Mouse (Mus musculus) liver, embryonic 11.5 days (tissue): ENCODE results near the gene Snx18. TPM values are rescaled to one million over a fixed set of nuclear protein-coding genes. Genes with fewer than 3 reads are reported as not detected.

Experiments
- ATAC-seq: fragments of 200-750 bp; cut with Nextera tagmentation; replicated peaks from 2 replicates; pipeline ENCODE4 v1.8.0; 2017; ENCODE audit warnings: moderate number of reproducible peaks, mild to moderate bottlenecking, moderate TSS enrichment, moderate library complexity; ENCODE audit not compliant: low FRiP score
- DNase-seq: peaks from one replicate; pipeline ENCODE4 v3.0.0-alpha.2; 2017; ENCODE audit warnings: low spot score
- H3K27ac ChIP-seq: fragments of 300-500 bp; sonication (generic); 2 replicates; pipeline ENCODE4 v1.5.1; 2014; ENCODE audit warnings: mild to moderate bottlenecking, low read depth, low read length, control low read depth
- H3K27me3 ChIP-seq: fragments of 300-500 bp; sonication (generic); replicated peaks from 2 replicates; pipeline ENCODE4 v1.6.1; 2014; ENCODE audit warnings: low read length, mixed read lengths; ENCODE audit not compliant: control insufficient read depth, insufficient read depth
- H3K36me3 ChIP-seq: fragments of 300-500 bp; sonication (generic); 2 replicates; pipeline ENCODE4 v1.6.1; 2014; ENCODE audit warnings: mild to moderate bottlenecking, low read length, moderate library complexity, mixed read lengths; ENCODE audit not compliant: control insufficient read depth, insufficient read depth
- H3K4me1 ChIP-seq: fragments of 300-500 bp; sonication (generic); replicated peaks from 2 replicates; pipeline ENCODE4 v1.6.1; 2014; ENCODE audit warnings: low read length, mixed read lengths; ENCODE audit not compliant: control insufficient read depth, insufficient read depth
- H3K4me2 ChIP-seq: fragments of 300-500 bp; sonication (generic); 2 replicates; pipeline ENCODE4 v1.6.1; 2014; ENCODE audit warnings: mild to moderate bottlenecking, control low read depth, moderate library complexity
- H3K4me3 ChIP-seq: fragments of 300-500 bp; sonication (generic); 2 replicates; pipeline ENCODE4 v1.5.1; 2014; ENCODE audit warnings: low read depth, low read length, control low read depth
- H3K9ac ChIP-seq: fragments of 300-500 bp; sonication (generic); 2 replicates; pipeline ENCODE4 v1.6.1; 2014; ENCODE audit warnings: low read depth, low read length, control low read depth
- H3K9me3 ChIP-seq: fragments of 300-500 bp; sonication (generic); 2 replicates; pipeline ENCODE4 v1.6.1; 2016; ENCODE audit warnings: low read length, inconsistent platforms, mixed read lengths; ENCODE audit not compliant: control insufficient read depth
- WGBS: fragments of 180-500 bp; shearing (Covaris S2); extraction: QIAGEN DNeasy Blood & Tissue Kit; methylation state at CpG from one replicate; pipeline ENCODE4 v1.1.7; 2014; 5-methylcytosine and 5-hydroxymethylcytosine counted together
- polyA plus RNA-seq: library from polyadenylated mRNA; unstranded; fragments of >200 nt; fragmentation: Nextera tagmentation; extraction: Ambion mirVana; gene quantifications from 2 replicates; pipeline ENCODE4 v1.2.1, GENCODE M21; 2014

Snx18 gene
- polyA plus RNA-seq, 1 experiment from 2014 or later, result 14.9 TPM

GRCm38 (mm10) chr13:113595987-113596386 is 22.4 kb downstream of the Snx18 start:
- WGBS, result 79% methylated on average over 8 of the region's 8 CpGs
- Histone ChIP-seq H3K4me3 (no peak overlapping the region), H3K4me2 (no peak overlapping the region), H3K9ac (no peak overlapping the region), H3K9me3 (no peaks in the 10 kb centered on the region), H3K27ac (no peak overlapping the region), H3K36me3 (0 out of 2 replicates have a peak, but pooled peaks cover 3% of the 10 kb centered on the region), H3K4me1 (peaks cover 6% of the 10 kb centered on the region), H3K27me3 (no peaks in the 10 kb centered on the region)
- no peak for ATAC-seq
- no peak for DNase-seq

DNA sequence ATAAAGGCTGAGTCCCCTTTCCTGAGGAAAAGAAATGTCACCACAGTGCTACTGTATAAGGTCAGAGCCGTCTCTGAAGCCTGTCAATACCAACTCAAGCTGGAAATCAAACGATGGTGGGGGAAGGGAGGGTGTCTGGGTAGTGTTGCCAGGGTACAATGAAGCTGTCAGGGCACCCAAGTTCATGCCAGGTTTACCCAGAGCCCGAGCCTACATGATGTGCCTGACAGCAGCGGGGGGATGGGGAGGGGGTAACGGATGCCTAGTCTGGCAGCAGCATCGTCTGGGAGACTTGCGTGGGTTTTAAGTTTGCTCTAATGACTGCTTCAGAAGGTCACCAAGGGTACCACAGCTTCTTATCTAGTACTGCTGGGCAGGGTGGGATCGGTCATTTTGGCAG is 23.1 kb downstream of the Snx18 start:
- Histone ChIP-seq H3K4me1 (peaks cover 6% of the 10 kb centered on the region), H3K27me3 (no peaks in the 10 kb centered on the region), H3K27ac (no peak overlapping the region), H3K9ac (no peak overlapping the region), H3K9me3 (no peaks in the 10 kb centered on the region), H3K4me3 (no peak overlapping the region), H3K4me2 (no peak overlapping the region), H3K36me3 (0 out of 2 replicates have a peak, but pooled peaks cover 3% of the 10 kb centered on the region)
- ATAC-seq (no peak), DNase-seq (no peak)
- WGBS, result 72% methylated on average over 8 of the region's 8 CpGs

DNA sequence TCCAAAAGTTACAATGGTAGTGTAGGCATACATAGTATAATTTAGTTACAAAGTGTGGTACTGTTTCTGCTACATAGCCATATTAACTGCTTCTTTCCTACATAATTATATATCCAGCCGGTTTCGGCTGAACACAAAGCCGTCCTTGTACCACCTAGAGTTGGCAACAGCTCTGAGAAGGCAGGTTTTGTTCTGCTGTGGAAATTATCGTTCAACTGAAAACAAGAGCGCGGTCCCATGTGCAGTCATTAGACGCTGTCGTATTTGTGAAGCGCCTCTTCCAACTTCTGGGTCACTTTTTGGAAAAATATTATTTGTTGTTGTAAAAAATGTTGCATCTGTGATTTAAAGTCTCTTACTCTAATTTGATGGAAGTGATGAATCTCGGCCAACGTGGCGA is 24.0 kb downstream of the Snx18 start:
- Histone ChIP-seq H3K4me2 (no peak overlapping the region), H3K27ac (no peak overlapping the region), H3K36me3 (0 out of 2 replicates have a peak, but pooled peaks cover 3% of the 10 kb centered on the region), H3K4me3 (no peak overlapping the region), H3K9ac (no peak overlapping the region), H3K9me3 (no peaks in the 10 kb centered on the region), H3K27me3 (no peaks in the 10 kb centered on the region), H3K4me1 (peaks cover 6% of the 10 kb centered on the region)
- WGBS, result 93% methylated on average over 12 of the region's 12 CpGs
- ATAC-seq, result no peak
- DNase-seq, result no peak

DNA sequence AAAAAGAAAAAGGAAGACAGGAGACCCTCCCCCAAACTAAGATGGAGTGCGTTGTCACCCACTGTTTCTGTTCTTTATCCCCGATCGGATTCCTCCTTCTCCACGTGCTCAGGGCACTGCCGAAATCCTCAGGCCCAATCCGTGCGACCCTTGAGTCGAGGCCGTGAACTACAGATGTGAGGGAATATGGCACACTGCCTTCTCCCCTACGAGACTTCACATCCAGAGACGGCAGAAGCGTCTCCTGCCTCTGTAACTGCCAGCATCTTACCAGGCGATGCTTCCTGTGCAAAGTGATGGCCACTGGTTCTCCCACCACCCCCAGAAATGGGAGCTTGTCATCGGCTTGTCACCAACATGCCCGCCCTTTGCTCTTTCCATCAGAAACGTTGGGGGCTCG is 24.7 kb downstream of the Snx18 start:
- WGBS, result 91% methylated on average over 17 of the region's 17 CpGs

DNA sequence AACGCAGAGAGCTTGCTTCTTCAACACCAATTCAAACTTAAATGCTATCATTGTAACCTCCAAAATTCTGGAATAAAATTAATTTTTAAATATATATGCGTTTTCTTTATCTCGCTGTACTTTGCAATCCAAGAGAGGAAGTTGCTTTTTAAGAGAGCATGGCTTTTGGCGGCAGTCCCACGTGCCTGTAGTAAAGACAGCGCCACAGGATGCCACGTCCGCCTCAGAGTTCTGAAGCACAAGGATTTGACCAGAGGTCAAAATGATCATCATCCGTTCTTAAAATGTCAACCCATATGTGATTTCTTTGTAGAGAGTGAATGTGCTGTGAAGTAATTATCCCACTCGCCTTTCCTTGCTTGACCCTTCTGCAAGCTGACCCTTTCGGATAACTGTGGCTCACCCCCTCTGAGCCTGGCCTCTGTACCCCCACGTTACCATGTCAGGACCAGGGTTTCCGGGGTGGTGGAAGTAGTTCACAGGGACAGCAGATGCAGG is 25.6 kb downstream of the Snx18 start:
- H3K4me2 ChIP-seq, result no peak overlapping the region
- no peak overlapping the region for H3K27ac ChIP-seq
- 83% methylated on average over 13 of the region's 13 CpGs for WGBS

More for the DNA sequence above, 24.7 kb downstream of the Snx18 start:
- no peak overlapping the region for H3K4me2 ChIP-seq
- H3K36me3 ChIP-seq, result 0 out of 2 replicates have a peak, but pooled peaks cover 3% of the 10 kb centered on the region
- H3K9me3 ChIP-seq, result no peaks in the 10 kb centered on the region
- DNase-seq, result no peak
- no peaks in the 10 kb centered on the region for H3K27me3 ChIP-seq
- H3K4me1 ChIP-seq, result peaks cover 6% of the 10 kb centered on the region
- ATAC-seq, result no peak
- no peak overlapping the region for H3K4me3 ChIP-seq
- no peak overlapping the region for H3K9ac ChIP-seq
- no peak overlapping the region for H3K27ac ChIP-seq

DNA sequence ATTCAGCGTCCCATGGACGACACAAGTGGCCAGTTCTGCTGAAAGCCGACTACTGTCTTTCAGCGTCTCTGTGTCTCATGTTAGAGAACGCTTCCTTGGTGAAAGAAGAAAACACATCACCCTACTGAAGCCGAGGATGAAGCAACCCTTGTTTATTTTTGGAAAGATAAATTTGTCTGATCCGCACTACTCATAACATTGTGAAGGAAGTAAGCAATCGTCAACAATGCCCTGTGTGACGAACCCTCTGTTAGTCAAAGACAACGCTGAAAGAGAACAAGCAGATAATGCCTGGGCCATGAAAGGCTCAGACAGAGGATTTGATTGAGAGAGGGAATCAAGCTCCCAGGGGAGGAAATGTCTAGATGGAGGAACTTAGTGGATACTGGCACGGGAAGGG is 27.0 kb downstream of the Snx18 start:
- no peaks in the 10 kb centered on the region for H3K36me3 ChIP-seq
- 79% methylated on average over 11 of the region's 11 CpGs for WGBS
- H3K27me3 ChIP-seq, result no peaks in the 10 kb centered on the region
- DNase-seq, result no peak
- no peaks in the 10 kb centered on the region for H3K9me3 ChIP-seq
- no peak overlapping the region for H3K27ac ChIP-seq
- no peak overlapping the region for H3K4me3 ChIP-seq
- no peak for ATAC-seq
- no peak overlapping the region for H3K9ac ChIP-seq
- H3K4me1 ChIP-seq, result 0 out of 2 replicates have a peak, but pooled peaks cover 1% of the 10 kb centered on the region
- no peak overlapping the region for H3K4me2 ChIP-seq

More for the DNA sequence above, 25.6 kb downstream of the Snx18 start:
- no peaks in the 10 kb centered on the region for H3K9me3 ChIP-seq
- no peak for ATAC-seq
- H3K4me1 ChIP-seq, result peaks cover 6% of the 10 kb centered on the region
- H3K4me3 ChIP-seq, result no peak overlapping the region
- no peaks in the 10 kb centered on the region for H3K36me3 ChIP-seq
- H3K27me3 ChIP-seq, result no peaks in the 10 kb centered on the region
- DNase-seq, result no peak
- H3K9ac ChIP-seq, result no peak overlapping the region

DNA sequence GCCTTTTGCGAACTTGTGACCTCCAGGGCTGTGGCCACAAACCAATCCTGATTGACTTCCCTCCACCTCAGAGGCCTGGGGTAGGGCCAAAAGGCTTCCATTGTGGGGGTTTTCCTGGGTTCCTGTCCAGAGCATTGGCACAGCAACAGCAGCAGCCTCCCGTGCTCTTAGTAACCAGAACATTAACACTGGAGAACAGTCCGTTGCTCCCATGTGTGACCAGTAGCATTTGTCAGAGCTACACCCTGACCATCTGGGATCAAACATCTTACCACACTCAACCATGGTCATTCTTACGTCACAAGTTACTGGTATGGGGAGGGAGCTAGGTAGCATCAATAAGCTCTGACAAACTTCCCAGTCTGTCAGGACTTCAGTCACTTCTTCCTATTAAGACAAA is 28.1 kb downstream of the Snx18 start:
- Histone ChIP-seq H3K27ac (no peak overlapping the region), H3K4me2 (no peak overlapping the region), H3K9ac (no peak overlapping the region), H3K9me3 (no peaks in the 10 kb centered on the region), H3K4me1 (no peaks in the 10 kb centered on the region), H3K27me3 (no peaks in the 10 kb centered on the region), H3K36me3 (no peaks in the 10 kb centered on the region), H3K4me3 (no peak overlapping the region)
- no peak for ATAC-seq
- no peak for DNase-seq
- WGBS, result 85% methylated on average over 4 of the region's 4 CpGs

GRCm38 (mm10) chr13:113589499-113589898 is 28.9 kb downstream of the Snx18 start:
- WGBS, result 68% methylated on average over 7 of the region's 7 CpGs
- H3K27ac ChIP-seq, result no peak overlapping the region
- no peak overlapping the region for H3K4me2 ChIP-seq
- no peak for ATAC-seq
- no peaks in the 10 kb centered on the region for H3K4me1 ChIP-seq
- no peaks in the 10 kb centered on the region for H3K9me3 ChIP-seq
- no peaks in the 10 kb centered on the region for H3K27me3 ChIP-seq
- H3K9ac ChIP-seq, result no peak overlapping the region
- no peaks in the 10 kb centered on the region for H3K36me3 ChIP-seq
- no peak for DNase-seq
- H3K4me3 ChIP-seq, result no peak overlapping the region

- H3K9ac ChIP-seq, result no peak overlapping the region
- no peaks in the 10 kb centered on the region for H3K9me3 ChIP-seq
- no peaks in the 10 kb centered on the region for H3K36me3 ChIP-seq
- WGBS, result 49% methylated on average over 15 of the region's 15 CpGs
- no peak overlapping the region for H3K4me3 ChIP-seq
- H3K4me1 ChIP-seq, result no peaks in the 10 kb centered on the region
- H3K27me3 ChIP-seq, result no peaks in the 10 kb centered on the region
- ATAC-seq, result no peak
- no peak overlapping the region for H3K27ac ChIP-seq
- no peak overlapping the region for H3K4me2 ChIP-seq
- no peak for DNase-seq
Observed at GRCm38 (mm10) chr13:113587200-113587936, 31.0 kb downstream of the Snx18 start.
